Mouse (Mus musculus) hindbrain, embryonic 14.5 days (tissue): ENCODE results near the gene Dkk1. TPM values are rescaled to one million over a fixed set of nuclear protein-coding genes. Genes with fewer than 3 reads are reported as not detected.
"Not testable (repeated sequence)": the region's sequence is repeated elsewhere in the genome, so short reads cannot be mapped to it uniquely, and the experiment has no call there.

ENCODE experiments used
- ATAC-seq: fragments of 200-750 bp; cut with Nextera tagmentation; 2 replicates; pipeline ENCODE4 v1.8.0; 2017; ENCODE audit warnings: moderate number of reproducible peaks, mild to moderate bottlenecking, moderate TSS enrichment, moderate library complexity; ENCODE audit not compliant: low FRiP score
- DNase-seq: peaks from one replicate; pipeline ENCODE4 v3.0.0-alpha.2; 2015; ENCODE audit warnings: low spot score
- H3K27ac ChIP-seq: fragments of 300-500 bp; sonication (generic); 2 replicates; pipeline ENCODE4 v1.5.1; 2014; ENCODE audit warnings: mild to moderate bottlenecking, moderate library complexity
- H3K27me3 ChIP-seq: fragments of 300-500 bp; sonication (generic); 2 replicates; pipeline ENCODE4 v1.6.1; 2014; ENCODE audit warnings: mild to moderate bottlenecking, low read length, mixed read lengths; ENCODE audit not compliant: control insufficient read depth, insufficient read depth
- H3K36me3 ChIP-seq: fragments of 300-500 bp; sonication (generic); replicated peaks from 2 replicates; pipeline ENCODE4 v1.6.1; 2014; ENCODE audit not compliant: control insufficient read depth, insufficient read depth
- H3K4me1 ChIP-seq: fragments of 300-500 bp; sonication (generic); replicated peaks from 2 replicates; pipeline ENCODE4 v1.6.1; 2014; ENCODE audit warnings: antibody characterized with exemption, low read length, mixed read lengths; ENCODE audit not compliant: control insufficient read depth, insufficient read depth
- H3K4me2 ChIP-seq: fragments of 300-500 bp; sonication (generic); replicated peaks from 2 replicates; pipeline ENCODE4 v1.6.1; 2014; ENCODE audit warnings: mild to moderate bottlenecking, moderate library complexity
- H3K4me3 ChIP-seq: fragments of 300-500 bp; sonication (generic); replicated peaks from 2 replicates; pipeline ENCODE4 v1.5.1; 2014; ENCODE audit warnings: mild to moderate bottlenecking, low read length
- H3K9ac ChIP-seq: fragments of 300-500 bp; sonication (generic); 2 replicates; pipeline ENCODE4 v1.6.1; 2014
- H3K9me3 ChIP-seq: fragments of 300-500 bp; sonication (generic); 2 replicates; pipeline ENCODE4 v1.6.1; 2016; ENCODE audit warnings: low read length; ENCODE audit not compliant: control insufficient read depth
- WGBS: fragments of 180-500 bp; shearing (Covaris S2); extraction: QIAGEN DNeasy Blood & Tissue Kit; methylation state at CpG from one replicate; pipeline ENCODE4 v1.1.7; 2014; 5-methylcytosine and 5-hydroxymethylcytosine counted together
- polyA plus RNA-seq: library from polyadenylated mRNA; unstranded; fragments of >200 nt; fragmentation: Nextera tagmentation; extraction: Ambion mirVana; gene quantifications from 2 replicates; pipeline ENCODE4 v1.2.1, GENCODE M21; 2014

Dkk1 gene
- polyA plus RNA-seq, 1 experiment from 2014 or later: 1.2 TPM

- Histone ChIP-seq H3K4me2 (peak overlapping the region; percentile 61), H3K36me3 (no peaks in the 10 kb centered on the region), H3K4me3 (peak overlapping the region; percentile 30), H3K9ac (peak overlapping the region; percentile 25; the same call in 1 of the 2 replicates), H3K9me3 (no peaks in the 10 kb centered on the region), H3K4me1 (peaks cover 14% of the 10 kb centered on the region; the same call in 1 of the 2 replicates), H3K27me3 (peaks cover 75% of the 10 kb centered on the region), H3K27ac (no peak overlapping the region)
- ATAC-seq (peak; percentile 47), DNase-seq (peak; percentile 40)
- whole genome bisulfite sequencing: under 1% methylated on average over 23 of the region's 23 CpGs
Observed at GRCm38 (mm10) chr19:30548411-30549043, 938 bp downstream of the Dkk1 start.

- peak; percentile 52 for DNase-seq
- ATAC-seq: not testable (repeated sequence)
- H3K9ac ChIP-seq: peak overlapping the region; percentile 61
Observed at GRCm38 (mm10) chr19:30539365-30539941, 10.0 kb downstream of the Dkk1 start.

GRCm38 (mm10) chr19:30516771-30517170 lies 32.7 kb downstream of the Dkk1 start:
- Histone ChIP-seq H3K27me3 (no peaks in the 10 kb centered on the region), H3K4me3 (no peak overlapping the region), H3K4me1 (no peaks in the 10 kb centered on the region), H3K36me3 (no peaks in the 10 kb centered on the region), H3K4me2 (no peak overlapping the region), H3K9ac (no peak overlapping the region), H3K9me3 (no peaks in the 10 kb centered on the region), H3K27ac (no peak overlapping the region)
- 75% methylated on average over 6 of the region's 6 CpGs for whole genome bisulfite sequencing
- ATAC-seq: no peak
- no peak for DNase-seq

More at GRCm38 (mm10) chr19:30539365-30539941, 10.0 kb downstream of the Dkk1 start:
- not testable (repeated sequence) for H3K9me3 ChIP-seq, H3K27ac ChIP-seq, H3K4me1 ChIP-seq, H3K36me3 ChIP-seq
- Histone ChIP-seq H3K4me3 (peak overlapping the region; percentile 41), H3K27me3 (peaks cover 26% of the 10 kb centered on the region), H3K4me2 (peak overlapping the region; percentile 74)
- WGBS: 1% methylated on average over 42 of the region's 44 CpGs

- no peak overlapping the region for H3K9ac ChIP-seq
- H3K4me3 ChIP-seq: no peak overlapping the region
- no peaks in the 10 kb centered on the region for H3K9me3 ChIP-seq
- no peak for DNase-seq
- H3K4me2 ChIP-seq: no peak overlapping the region
- H3K27me3 ChIP-seq: no peaks in the 10 kb centered on the region
- H3K36me3 ChIP-seq: no peaks in the 10 kb centered on the region
- 44% methylated on average over 4 of the region's 4 CpGs for WGBS
- ATAC-seq: no peak
- no peak overlapping the region for H3K27ac ChIP-seq
- no peaks in the 10 kb centered on the region; the same call in 1 of the 2 replicates for H3K4me1 ChIP-seq
Observed at GRCm38 (mm10) chr19:30510481-30510880, 39.0 kb downstream of the Dkk1 start.

GRCm38 (mm10) chr19:30505497-30505896 lies 44.0 kb downstream of the Dkk1 start:
- DNase-seq (no peak), ATAC-seq (no peak)
- Histone ChIP-seq H3K36me3 (no peaks in the 10 kb centered on the region), H3K4me3 (no peak overlapping the region), H3K27ac (no peak overlapping the region), H3K27me3 (no peaks in the 10 kb centered on the region), H3K4me2 (no peak overlapping the region), H3K9me3 (no peaks in the 10 kb centered on the region), H3K4me1 (no peaks in the 10 kb centered on the region; the same call in 1 of the 2 replicates), H3K9ac (no peak overlapping the region)
- WGBS: 20% methylated on average over 5 of the region's 5 CpGs
